Mouse (Mus musculus) 416B (cell line): Measurements from ENCODE around the gene Trim14.
A peak's percentile ranks its signal among the peaks of the same experiment; 100 is the strongest.

Experiments
- DNase-seq: peaks from one replicate; pipeline ENCODE4 v3.0.0; 2011; ENCODE audit warnings: low read depth

The Trim14 gene

DNA sequence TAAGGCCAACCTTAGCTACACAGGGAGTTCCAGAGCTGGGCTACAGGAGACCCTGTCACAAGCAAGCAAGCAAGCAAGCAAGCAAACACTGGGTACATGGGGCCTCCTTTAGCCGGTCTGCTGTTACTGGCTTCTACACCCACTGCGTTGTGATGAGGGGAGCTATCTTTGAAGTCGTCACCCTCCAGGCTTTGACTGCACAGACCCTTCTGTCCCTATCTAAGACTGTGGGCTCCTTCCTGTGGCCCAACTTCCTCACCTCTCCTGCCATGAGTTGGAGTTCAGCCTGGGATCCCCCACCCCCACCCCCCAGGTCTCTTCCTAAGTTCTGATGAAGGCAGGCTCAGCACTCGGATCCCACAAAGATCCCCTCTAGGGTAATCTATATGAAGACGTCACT, 26.1 kb upstream of the Trim14 start:
- no peak for DNase-seq

DNA sequence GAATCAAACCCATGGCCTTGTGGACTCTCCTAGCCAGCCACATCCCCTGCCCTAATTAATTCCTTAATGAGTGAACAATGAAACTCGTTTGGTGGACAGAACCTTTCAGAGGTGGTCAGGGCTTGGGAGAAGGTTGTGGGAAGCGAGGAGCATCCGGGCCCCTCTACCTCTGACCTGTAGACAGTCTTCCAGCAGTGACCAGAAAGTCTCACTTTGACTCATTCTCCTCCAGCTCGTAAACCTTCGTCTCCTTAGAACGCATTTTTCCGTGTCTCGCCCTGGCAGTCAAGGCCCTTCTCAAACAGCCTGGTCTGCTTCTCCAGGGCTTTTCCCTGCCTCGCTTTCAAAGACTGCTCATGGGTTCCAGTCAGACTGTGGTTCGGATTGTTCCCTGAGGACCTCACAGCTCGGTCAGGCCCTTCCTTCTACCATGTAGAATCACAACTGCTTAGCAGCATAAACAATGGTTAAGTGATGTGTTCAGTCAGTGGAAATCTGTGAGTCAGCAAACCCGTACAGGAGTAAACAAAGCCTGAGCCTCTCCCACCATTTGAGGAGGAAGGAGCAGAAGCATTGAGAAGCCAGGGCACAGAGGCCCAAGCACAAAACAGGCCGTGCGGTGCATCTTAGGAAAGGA, 24.2 kb upstream of the Trim14 start:
- DNase-seq = no peak

DNA sequence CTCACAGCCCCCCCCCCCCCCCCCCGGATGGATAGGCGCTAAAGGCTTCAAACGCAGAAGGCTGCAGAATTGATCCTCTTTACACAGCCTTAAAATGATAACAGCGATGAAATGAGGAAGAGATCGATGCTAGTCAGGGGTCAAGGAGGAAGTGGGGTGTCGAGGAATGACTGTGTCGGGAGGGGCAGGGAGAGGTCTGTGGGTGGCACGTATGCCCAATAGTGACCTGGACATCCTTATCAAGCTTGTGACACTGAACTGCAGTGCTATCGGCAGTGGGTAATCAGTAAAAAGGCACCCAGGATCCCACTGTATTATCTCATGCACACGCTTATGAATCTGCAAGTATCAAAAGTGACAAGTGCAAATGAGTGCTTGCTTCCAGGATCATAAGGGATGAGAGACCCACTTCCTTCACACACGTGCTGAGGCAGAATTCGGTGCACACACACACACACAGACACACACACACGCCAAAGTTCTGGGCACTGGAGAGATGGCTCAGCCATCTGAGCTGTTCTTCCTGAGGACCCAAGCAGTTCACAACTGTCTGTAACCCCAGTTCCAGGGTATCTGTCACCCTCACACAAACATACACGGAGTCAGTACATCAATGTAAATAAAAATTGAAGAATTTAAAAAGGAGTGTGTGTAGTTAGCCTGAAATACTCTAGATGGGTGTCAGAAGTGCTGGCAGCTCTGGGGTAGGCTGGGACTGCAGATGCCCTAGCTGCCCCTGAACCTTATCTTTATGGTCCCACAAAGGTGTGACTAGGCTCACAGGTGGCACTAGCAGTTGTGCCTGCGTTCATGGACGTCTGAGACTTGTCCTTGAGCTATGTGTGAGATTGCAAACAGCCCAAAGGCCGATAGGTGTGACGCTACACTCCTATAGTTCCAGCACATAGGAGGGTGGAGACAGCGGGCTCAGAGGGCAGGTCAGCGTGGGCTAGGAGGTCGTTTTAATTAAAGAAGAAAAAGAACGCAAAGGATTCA, 23.0 kb upstream of the Trim14 start:
- no peak for DNase-seq

- DNase-seq = no peak
Measured at GRCm38 (mm10) chr4:46556933-46557332, 21.0 kb upstream of the Trim14 start.

DNA sequence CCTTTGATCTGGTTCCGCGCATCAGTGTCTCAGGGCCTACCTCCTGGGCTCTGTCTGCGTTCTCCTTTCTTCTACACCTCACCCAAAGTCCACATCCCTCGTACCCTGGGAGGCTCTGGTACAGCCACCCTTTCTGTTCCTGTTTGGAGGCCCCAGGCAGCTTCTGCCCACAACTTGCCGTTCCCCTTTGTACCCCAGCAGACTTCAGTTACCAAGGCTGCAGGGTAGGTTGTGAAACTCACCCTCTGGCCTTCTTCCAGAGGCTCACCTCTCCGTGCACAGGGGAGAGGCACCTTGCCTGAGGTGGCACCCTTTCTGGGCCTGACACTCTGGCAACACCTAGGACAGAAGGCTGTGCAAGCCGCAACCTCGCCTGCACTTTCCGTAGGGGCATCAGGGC, 19.8 kb upstream of the Trim14 start:
- DNase-seq = peak; percentile 50

GRCm38 (mm10) chr4:46554295-46555069, 18.5 kb upstream of the Trim14 start:
- peak; percentile 86 for DNase-seq

DNA sequence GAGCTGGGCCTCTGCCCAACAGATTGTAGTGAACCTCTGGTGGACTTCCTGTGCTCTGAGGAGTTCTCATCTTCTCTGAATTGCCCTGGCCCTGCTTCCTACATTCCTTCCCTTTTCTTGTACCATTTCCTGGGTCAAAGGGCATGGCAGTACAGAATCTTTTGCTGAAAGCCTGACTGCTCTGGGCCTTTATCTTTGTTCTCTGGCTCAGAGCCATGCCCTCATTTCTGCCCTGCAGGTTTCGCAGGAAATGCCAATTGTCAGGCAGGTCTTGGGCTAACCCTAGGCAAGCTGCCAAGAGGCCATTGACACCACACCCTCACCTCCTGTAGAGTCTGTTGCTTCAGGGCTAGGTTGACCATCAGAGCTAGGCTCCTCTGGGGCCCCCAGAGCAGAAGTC, 17.9 kb upstream of the Trim14 start:
- DNase-seq = peak; percentile 95

DNA sequence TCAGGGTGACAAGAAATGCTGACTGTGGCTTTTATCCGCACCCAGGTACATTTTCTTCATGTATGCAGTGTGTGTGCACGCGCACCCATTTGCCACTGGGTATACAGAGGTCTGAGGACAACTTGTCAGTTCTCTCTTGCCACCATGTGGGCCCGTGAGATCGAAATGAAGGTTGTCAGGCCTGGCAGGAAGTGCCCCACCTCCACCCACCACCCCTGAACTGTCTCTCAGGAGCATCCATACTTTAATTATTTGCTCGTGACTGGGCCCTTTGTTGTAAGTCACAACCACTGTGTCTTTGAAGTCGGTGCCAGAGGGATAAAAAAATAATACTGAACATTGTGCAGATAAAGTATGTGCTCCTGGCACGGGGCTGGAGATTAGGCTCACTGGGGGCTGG, 14.5 kb upstream of the Trim14 start:
- no peak for DNase-seq

DNA sequence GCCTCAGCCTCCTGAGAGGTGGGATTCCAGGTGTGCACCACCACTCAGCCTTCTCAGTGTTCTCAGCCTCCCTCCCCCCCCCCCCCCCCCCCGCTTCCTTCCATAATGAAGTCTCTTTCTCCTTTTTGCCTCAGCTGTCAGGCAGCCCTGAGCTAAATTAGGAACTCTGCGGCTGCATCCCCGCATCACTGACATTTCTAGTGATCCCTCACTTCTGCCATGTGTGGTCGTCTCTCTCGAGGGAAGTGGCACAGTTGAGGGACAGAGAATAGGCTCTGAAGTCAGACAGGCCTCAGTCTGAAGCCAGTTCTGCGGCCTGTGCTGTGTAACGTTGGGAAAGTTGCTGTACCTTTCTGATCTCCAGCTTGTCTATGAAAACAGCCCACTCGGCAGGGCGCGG, 14.0 kb upstream of the Trim14 start:
- DNase-seq = no peak

GRCm38 (mm10) chr4:46546709-46547108, 10.8 kb upstream of the Trim14 start:
- DNase-seq = no peak

DNA sequence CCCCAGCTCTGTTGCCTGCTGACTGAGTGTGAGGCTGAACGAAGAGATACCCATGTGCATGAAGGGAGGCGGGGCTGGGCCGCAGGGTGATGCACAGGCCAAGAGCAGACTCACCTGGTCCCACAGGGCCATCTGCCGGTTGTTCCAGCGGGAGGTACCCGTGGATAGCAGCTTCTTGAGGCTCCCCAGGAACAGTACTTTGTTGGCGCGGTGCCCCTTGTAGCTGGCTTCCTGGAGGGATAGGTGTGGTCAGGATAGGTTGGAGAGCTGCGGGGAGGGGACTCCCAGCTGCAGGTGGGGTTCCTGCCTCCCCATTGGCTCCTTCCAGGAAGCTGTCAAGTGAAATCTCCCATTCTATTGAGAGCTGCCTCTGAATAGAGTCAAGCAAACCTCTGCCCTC, 9.6 kb upstream of the Trim14 start:
- no peak for DNase-seq

DNA sequence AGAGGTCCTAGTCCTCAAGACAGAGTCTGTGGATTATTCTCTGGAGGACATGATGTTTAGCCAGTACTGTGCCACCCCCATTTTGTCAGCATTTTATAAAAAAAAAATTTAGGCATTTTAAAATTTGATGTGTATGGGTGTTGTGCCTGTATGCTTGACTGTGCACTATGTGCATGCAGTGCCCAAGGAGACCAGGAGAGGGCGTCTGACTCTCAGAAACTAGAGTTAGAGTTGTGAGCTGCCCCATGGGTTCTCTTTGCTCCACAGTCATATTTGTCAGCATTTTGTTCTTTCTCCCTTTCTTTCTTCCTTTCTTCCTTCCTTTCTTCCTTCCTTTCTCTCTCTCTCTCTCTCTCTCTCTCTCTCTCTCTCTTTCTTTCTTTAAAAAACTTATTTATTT, 8.4 kb upstream of the Trim14 start:
- peak; percentile 80 for DNase-seq

GRCm38 (mm10) chr4:46543366-46544050, 7.6 kb upstream of the Trim14 start:
- no peak for DNase-seq

DNA sequence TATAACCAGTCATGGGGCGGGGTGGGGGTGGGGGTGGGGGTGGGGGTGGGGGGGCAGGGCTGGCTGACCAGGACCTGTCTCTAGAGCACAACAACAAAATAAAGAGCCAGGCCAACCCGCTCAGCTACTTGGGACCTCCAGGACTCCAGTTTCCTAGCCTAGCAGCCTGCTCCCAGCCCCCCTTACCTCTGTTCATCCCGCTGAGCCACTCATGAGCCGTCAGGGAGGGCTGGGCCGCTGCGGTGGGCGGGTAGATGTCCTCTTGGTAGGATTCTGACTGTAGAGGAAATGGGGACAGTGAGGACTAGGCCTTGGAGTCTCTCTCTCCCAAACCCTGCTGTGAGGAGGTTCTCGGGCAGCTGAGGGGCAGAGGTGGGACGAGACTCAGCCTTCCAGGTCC, 5.8 kb upstream of the Trim14 start:
- no peak for DNase-seq

GRCm38 (mm10) chr4:46539167-46539566, 3.2 kb upstream of the Trim14 start:
- DNase-seq = no peak

DNA sequence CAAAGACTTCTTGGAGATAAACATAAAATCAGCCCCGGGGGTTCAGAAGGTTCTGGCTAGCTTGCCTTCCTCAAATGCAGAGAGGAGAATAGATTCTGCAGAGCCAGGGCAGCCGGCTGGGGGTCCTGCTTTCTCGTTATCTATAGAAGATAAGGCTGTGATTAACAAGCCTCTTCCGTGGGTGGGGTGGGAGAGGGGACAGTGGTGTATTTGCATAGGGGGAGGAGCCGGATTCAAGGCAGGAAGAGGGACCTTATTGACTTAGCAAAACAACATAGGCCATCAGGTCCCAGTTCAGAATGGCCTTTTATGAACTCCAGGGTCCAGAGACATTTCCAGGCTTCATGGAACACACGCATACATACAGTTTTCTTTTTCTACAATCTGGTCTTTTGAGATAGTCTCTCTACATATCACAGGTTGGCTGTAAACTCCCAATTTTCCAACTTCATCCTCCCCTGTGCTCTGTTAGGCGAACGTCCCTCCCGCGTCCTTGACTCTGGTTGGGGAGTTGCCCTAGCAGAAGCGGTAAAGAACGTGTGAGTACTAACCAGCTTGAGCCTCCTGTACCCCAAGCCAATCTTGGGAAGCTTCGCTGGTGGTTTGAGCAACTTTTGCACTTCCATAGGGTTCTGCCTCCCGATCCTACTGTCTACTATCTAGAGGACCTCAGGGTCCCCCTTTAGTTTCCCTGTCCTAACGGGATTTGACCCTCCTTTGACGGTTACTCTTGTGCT, 679 bp downstream of the Trim14 start:
- DNase-seq = peak; percentile 79

DNA sequence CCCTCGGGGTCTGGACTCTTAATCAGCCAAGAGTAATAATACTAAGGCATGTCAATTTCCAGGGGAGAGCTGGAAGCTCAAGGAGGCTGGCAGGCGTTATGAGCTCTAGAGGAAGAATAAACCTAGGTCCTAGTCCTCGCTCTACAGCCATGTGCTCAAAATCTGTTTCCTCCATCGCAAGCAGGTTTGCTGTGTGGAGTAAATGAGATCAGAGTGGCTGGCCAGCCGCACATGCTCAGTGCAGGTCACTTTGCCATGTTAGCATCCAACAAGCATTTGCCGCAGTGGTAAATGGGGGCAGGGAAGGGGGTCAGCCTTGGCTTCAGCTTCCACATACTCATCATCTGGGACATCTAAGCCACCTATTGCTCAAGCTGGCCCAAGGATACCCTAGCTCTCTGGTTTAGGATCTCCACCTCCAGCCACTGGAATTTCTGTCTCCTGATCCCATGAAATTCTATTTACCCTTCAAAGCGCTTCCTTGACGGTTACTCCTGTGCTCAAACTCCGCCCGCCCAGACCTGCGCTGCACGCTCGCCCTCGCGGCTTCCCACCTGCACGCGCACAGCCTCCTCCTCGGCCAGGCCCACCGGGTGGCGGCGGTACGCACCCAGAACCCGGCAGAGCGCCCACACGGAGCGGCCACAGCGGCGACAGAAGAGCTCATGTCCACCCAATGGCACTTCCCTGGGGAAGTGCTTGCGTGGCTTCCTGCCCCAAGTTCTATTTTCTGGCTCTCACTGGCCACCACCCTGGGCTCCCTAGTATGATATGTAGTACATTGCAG, 1.8 kb downstream of the Trim14 start:
- DNase-seq = no peak

GRCm38 (mm10) chr4:46532926-46533325, 3.0 kb downstream of the Trim14 start:
- DNase-seq = peak; percentile 35

DNA sequence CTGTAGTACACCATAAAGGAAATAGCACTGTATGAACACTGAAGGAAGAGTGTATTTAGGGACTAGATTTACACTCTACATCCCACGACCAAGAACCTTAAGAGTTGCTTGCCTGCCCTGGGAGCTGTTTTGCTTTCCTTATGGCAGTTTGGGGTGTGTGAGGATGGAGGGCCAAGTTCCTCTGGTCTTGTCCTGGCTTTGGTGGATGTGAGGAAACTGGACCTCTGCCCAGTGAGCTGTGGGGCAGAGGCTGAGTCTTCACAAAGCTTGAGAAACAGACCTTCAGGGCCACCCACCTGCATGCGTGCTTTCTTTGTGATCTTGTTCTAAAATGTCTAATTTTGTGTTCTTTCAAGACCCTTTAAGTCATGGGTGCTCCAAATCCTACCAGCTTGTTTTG, 3.4 kb downstream of the Trim14 start:
- DNase-seq = no peak

DNA sequence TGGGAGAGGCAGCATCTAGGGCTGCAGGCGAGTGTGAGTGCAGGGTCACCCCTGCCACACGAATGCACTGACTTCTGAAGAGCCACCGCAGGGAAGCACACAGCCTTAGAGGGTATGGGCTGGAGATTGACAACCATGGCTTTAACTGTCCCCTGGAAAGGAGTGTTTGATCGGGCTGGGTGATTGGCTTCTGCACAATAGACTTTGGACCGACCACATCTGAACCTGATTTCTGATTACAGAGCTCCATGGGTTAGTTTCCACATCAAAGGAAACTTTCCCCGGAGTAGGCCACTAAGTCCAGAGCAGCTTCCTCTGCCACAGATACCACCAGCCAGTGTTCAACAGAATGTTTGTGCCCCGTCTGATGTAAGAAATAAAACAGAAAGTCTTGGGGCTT, 6.2 kb downstream of the Trim14 start:
- DNase-seq = no peak

GRCm38 (mm10) chr4:46527558-46527926, 8.4 kb downstream of the Trim14 start:
- peak; percentile 64 for DNase-seq
